Mouse (Mus musculus) monocyte, adult 5-6 weeks (primary cell): ENCODE results near the gene Trpc3. TPM values are rescaled to one million over a fixed set of nuclear protein-coding genes. Genes with fewer than 3 reads are reported as not detected.
"Not testable (repeated sequence)": the region's sequence is repeated elsewhere in the genome, so short reads cannot be mapped to it uniquely, and the experiment has no call there.

Source experiments
- ATAC-seq: fragments of 153-309, 156-312 bp; replicated peaks from 2 replicates; pipeline ENCODE4 v1.8.0; 2017; ENCODE audit warnings: mild to moderate bottlenecking; ENCODE audit not compliant: low TSS enrichment, insufficient number of reproducible peaks, severe bottlenecking, poor library complexity, low FRiP score
- total RNA-seq: library from RNA; stranded (forward); fragments of 200-1000, 200-491, 200-594 nt; gene quantifications from 3 replicates; pipeline ENCODE4 v1.2.3, GENCODE M21; 2017

Gene Trpc3
- total RNA-seq, 1 experiment from 2014 or later = not detected

GRCm38 (mm10) chr3:36612687-36613086 is 77.3 kb downstream of the Trpc3 start:
- ATAC-seq = no peak

DNA sequence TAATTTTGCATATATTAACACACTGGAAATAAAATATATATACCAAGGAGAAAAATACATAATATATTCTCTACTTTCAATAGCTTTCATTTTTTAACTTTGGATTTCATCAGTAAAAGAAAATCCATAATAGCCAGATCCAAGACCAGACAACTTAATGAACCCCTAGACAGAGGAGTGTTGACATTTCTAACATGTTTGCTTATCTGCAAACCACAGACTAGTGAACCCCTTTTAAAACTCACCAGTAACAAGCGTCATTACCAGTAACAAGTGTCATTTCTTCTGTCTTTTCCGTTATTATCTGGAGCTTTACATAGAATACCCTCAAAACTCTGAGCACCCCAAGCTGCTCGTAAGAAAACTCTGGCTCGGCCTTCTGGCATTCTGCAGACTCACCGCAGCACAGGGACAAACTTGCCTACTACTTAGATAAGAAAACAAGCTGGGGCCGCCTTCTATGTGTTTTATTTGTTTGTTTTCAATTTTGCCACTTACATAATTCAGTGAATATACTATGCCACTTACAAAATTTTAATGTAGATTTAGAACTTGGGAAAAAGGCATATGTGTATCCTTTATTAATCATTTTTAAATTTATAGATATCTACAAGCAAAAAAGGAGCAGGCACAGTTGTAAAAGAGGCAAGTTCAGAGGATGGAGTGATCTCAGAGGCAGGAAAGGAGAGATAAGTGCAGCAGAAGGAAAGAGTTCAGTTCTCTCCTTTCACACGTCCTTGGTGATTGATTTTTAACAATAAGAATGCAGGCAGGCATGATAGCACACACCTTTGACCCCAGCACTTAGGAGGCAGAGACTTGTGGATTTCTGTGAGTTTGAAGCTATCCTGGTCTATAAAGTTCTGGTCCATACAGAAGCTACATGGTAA is 83.8 kb downstream of the Trpc3 start:
- no peak for ATAC-seq

DNA sequence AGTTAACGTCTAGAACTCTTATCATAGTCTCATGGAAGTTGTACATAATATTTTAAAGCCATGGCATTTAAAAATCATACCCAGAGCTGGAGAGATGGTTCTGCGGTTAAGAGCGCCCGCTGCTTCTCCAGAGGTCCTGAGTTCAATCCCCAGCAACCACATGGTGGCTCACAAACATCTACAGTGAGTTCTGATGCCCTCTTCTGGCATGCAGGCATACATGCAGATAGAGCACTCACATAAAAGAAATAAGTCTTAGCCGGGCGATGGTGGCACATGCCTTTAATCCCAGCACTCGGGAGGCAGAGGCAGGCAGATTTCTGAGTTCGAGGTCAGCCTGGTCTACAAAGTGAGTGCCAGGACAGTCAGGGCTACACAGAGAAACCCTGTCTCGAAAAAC is 90.2 kb downstream of the Trpc3 start:
- ATAC-seq = not testable (repeated sequence)

GRCm38 (mm10) chr3:36598811-36599210 is 91.2 kb downstream of the Trpc3 start:
- no peak for ATAC-seq

DNA sequence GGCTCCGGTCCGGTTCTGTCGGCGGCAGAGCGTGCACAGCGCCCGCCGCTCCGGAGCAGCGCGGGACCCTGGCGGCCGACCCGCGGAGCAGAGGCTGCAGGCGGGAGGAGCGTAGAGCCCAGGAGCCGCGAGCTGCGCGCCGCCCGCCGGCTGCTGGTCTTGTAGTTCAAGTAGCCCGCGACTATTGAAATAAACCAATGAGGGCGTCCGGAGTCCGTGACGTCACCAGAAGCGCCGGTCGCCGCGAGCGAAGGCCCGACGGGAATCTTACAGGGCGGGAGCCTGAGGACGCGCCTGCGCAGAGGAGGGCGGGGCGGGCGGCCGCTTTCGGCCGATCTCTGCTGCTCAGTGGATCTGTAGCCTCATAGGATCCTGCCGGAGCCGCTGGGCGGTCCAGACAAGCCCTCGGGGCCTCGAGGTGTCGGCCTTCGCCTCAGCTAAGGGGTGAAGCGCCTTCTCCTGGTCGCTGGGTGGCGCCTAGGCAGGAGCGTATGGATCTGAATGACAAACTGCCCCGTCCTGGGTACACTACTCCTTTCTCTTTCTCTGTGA is 118.1 kb downstream of the Trpc3 start, which contains the start of gene Ccna2:
TSS of gene Ccna2 (minus strand) at position 324 of the 552 bp plus-strand sequence.
- ATAC-seq = peak; percentile 96

GRCm38 (mm10) chr3:36571361-36571826 is 118.6 kb downstream of the Trpc3 start:
- no peak for ATAC-seq

Other genes with a start within 250 kb of the Trpc3 start
- gene Anxa5, start 214.3 kb downstream of the Trpc3 start, total RNA-seq = 119 to 215 TPM (median 164 TPM) in 3 replicates
- gene 1810062G17Rik, start 214.2 kb downstream of the Trpc3 start, total RNA-seq = not detected in 3 replicates
- not detected in 3 replicates for gene Gm11549, start 168.4 kb downstream of the Trpc3 start, total RNA-seq
- 64.1 to 69.4 TPM (median 65.2 TPM) in 3 replicates for gene Exosc9, start 137.6 kb downstream of the Trpc3 start, total RNA-seq
- gene Ccna2, start 118.0 kb downstream of the Trpc3 start, total RNA-seq = 1.0 to 5.1 TPM (median 2.7 TPM) in 3 replicates
- 0.32 to 2.4 TPM (median 0.58 TPM) in 3 replicates for gene Bbs7, start 76.7 kb downstream of the Trpc3 start, total RNA-seq
- 73.1 to 131 TPM (median 89.0 TPM) in 3 replicates for gene 4932438A13Rik, start 172.9 kb upstream of the Trpc3 start, total RNA-seq